Mouse (Mus musculus) adrenal gland (tissue): ENCODE measurements around the gene Abhd14a.

Source experiments
- intact Hi-C: fragments of 180-260 bp; cut with DNase I; formaldehyde crosslinking; loops from one replicate; pipeline ENCODE4 v1.15.1; 2025

Abhd14a gene

DNA sequence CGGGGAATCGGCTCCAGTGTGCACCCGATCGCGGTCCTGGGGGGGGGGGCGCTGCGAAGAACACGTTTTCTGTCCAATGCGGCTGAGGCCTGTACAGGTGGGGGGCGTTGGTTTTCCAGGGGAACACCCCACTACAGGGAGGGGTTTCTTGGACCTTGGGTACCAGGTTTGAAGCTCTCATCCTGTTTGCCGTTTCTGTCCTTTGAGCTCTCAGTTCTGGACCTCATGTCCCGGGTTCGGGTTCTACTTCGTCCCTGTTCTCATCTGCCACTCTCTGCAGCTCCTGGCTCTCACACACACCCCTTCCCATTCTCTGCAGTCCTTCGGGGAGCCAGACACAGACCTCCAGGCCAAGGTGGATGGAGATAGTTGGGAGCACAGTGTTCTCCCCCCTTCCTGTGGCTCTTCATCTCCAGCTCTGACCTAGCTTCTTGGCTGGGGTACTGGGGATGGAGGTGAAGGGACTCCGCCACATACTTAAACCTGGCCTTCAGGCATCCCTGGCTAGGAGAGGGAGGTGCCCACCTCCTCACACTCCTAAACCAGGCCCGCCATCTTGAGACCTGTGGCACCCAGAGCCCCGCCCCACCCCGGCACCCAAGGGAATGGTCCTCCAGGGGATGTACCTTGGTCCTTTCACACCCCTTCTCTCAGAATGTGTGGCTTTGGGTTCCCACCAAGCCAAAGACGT lies 6.7 kb upstream of the Abhd14a start:
- intact Hi-C loops, result no loop called here

DNA sequence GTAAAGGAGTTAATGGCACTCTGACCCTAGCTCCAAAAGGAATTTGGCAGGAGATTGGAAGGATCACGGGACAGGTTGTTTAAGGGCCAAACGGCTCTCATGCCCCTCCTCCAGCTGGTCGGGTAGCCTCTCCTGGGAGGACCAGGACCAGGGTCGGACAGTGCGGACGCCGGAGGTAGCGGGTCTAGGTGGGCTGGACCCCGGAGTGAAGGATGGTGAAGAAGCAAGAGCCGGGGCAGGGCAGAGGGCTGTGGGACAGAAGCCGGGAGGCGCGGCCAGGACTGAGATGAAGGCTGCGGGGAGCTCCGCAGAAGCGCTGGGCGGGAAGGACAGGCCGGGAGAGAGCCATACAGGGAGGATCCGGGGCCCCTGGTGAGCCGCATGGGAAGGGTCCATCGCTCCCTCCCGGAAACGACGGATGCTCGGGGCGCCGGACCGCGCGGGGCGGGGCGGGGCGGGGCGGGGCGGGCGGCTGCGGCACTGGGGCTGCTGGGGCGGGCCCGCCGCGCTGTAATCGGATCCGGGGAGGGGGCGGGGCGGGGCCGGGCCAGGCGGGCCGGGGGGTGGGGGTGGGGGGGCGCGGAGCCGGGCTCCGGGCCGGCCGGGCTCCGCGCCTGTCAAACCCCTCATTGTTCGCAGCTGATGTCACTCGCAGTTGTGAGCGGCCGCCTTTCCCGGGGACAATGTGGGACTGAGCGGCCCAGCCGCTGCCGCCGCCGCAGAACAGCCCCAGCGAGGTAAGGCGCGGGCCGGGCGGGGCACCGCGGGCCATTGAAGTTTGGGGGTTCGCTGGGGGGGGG lies 6.0 kb upstream of the Abhd14a start, which contains the start of gene Pcbp4:
Gene Pcbp4 (plus strand): TSS at position 21 of the 800 bp plus-strand sequence.
- intact Hi-C loops, result no loop called here

DNA sequence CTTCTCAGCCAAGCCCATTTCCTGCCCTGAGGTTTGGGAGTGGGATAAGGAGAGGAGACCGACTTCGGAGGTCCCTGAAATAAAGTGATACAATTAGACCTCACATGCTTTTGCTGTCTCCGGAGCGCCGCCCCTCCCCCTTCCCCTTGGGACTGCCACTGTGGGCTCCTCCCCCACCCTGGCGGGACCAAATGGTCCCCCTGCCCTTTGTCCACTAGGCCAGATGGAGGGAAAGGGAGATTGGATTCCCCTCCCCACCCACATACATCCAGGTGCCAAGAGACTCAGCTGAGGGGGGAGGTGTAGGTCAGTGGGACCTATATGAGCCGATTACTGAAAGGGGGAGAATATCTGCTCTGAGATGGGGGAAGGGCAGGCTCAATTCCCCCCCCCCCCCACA lies 5.3 kb upstream of the Abhd14a start:
- intact Hi-C loops, result no loop called here

DNA sequence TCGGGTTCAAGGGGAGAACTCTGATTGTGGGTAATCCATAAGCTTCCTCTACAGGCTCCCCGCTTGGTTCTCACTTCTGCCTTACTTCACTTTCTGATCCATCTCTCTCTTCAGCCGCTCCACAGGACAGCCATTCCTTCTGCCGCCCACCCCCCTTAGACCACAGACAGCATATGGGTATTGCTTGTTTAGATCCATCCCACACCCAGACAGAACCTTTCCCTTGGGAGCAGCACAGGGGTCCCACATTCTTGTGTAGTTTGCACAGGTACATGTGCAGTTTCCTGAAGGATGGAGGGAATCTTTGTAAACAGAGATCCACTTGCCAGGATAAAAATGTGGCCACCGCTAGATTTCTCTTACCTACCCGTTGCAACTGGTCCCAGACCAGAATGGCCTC lies 4.9 kb upstream of the Abhd14a start:
- intact Hi-C loops, result no loop called here

DNA sequence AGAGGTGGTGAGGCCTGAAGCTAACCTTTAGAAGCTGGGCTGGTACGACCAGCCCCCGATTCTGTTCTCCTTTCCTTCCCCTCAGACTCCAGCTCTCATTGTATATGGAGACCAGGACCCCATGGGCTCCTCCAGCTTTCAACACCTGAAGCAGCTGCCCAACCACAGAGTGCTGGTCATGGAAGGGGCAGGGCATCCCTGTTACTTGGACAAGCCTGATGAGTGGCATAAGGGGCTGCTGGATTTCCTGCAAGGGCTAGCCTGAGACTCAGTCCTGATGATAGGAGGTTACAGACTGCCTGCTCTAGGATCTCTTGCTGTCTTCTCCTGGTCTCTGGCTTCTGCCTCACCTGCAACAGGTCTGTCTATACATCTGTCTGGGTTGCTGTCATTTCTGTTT lies 4.4 kb upstream of the Abhd14a start:
- intact Hi-C loops, result no loop called here

DNA sequence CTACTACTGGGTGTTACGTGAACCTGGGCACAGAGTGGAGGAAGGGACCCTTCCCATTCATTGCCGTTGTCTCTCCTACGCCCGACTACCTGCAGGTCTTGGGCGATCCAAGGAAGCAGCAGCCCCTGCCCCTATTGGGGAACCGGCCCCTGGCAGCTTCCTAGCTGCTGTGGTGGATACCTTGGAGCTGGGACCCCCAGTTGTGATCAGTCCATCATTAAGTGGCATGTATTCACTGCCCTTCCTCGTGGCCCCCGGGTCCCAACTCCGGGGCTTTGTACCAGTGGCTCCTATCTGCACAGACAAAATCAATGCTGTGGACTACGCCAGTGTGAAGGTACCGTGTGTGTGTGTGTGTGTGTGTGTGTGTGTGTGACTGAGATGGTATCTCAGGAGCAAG lies 3.8 kb upstream of the Abhd14a start:
- intact Hi-C loops, result no loop called here

DNA sequence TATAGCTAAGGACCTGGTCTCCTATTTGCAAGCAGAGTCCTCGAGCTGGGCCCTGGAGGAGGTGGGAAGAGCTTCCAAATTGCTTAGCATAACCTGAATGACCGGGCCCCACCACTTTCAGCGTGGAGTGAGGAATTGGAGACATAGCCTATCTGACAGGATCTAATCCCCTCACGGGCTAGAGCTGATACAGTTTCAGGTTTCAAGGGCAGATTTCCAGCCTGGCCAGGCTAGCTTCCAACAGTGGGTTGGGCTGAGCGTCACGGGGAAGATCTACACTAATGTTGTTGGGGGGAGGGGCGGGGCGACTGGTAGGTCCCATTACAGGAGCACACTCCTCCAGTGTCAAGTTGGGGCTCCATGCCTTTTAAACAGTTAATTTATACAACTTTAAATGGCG lies 3.2 kb upstream of the Abhd14a start:
- intact Hi-C loops, result no loop called here

DNA sequence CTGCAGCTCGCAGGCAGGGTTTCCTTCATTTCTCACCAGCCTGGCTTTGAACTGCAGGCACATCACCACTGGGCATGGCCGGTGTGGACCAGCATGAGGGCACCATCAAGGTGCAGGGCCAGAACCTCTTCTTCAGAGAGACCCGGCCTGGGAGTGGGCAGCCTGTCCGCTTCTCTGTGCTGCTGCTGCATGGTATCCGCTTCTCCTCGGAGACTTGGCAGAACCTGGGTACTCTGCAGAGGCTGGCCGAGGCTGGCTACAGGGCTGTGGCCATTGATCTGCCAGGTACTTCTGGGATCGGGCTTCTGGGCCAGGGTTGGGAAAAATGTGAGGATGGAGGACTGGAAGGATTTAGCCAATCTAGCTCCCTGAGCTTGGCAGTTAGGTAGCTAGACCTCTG lies 2.5 kb upstream of the Abhd14a start:
- intact Hi-C loops, result no loop called here

DNA sequence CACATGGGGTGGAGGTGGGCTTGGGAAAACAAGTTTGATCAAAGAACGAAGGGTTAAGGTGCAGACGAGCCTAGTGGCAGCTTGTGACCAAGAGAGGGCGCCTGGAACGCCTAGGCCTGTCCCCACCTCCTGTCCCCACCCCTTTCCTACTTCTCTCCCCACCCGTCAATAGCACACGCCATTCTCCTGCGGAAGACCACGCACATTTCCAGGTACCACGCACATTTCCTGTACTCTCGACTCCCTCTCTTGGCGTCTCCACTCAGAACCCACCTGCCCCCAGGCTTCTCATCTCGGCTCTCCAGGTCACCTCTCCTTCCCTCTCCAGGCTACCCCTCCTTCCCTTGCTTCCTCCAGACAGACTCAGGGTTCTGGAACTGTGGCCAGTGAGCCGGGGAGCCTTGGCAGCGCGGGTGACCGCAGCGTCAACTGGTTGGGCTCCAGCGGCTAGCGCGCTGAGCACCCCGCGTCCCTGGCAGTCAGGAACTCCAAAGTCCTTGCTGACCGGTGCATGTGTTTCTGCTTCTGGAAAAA lies 1.1 kb upstream of the Abhd14a start:
- intact Hi-C loops, result no loop called here

DNA sequence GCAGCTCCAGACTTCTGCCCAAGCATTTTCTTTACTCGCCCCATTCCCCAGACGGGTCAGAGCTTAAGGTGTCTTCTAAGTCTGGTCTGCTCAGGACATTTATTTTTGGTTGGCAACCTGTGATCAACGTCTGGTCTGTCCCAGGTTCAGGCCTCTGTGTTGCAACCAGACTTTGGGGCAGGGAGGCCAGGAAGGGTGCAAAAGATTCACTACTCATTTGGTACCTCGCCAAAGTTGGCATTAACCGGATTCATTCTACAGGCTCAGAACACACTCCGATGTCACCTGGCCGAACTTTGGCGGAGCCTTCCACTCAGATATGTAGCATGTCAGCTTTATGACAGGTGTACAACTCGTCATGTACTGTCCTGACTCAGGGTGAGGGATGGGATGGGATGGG lies 473 bp upstream of the Abhd14a start:
- intact Hi-C loops, result no loop called here

DNA sequence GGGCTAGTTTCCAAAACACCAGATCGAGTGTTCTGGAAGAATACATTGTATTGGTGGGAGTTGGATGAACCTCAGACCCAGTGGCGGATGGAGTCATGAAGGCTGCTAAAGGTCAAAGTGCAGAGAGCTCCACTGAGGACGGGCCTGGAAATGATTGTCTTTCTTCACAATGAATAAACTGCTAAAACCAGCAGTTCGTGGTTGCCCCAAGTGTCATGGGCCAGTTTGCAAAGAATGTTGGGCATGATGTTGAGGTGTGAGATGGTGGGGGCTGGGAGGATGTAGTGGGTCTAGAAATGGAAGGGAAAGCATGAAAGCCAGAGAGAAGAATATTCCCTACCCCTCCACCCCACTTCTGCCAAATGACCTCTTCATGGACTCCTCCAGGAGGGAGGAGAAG lies 2.6 kb downstream of the Abhd14a start:
- intact Hi-C loops, result no loop called here

DNA sequence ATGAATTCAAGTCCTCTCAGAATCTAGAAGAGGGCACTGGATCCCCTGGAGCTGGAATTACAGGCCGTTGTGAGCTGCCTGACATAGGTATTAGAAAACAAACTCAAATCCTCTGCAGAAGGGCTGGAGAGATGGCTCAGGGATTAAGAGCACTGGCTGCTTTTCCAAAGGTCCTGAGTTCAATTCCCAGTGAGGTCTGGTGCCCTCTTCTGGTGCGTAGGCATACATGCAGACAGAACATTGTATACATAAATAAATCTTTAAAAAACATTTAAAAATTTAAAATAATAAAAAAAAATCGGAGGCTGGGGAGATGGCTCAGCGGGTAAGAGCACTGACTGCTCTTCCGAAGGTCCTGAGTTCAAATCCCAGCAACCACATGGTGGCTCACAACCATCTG lies 4.8 kb downstream of the Abhd14a start:
- intact Hi-C loops, result no loop called here

DNA sequence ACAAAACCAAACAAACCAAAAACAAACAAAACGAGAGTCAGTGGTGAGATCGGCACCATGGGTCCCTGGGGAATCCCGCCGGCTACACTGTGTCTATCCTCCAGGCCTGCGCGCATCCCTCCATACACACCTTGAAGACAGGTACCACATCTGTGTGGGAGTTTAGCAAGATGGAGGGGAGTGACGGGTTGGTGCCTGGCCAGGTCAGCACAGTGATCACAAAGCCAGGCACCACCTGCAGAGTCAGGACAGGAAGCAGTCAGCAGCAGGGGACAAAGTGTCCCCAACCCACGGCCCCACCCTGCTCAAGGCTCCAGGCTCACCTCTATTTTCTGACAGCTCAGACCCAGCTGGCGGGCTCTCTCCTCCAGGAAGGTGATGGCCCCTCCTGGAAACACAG lies 10.9 kb downstream of the Abhd14a start:
- intact Hi-C loops, result no loop called here

DNA sequence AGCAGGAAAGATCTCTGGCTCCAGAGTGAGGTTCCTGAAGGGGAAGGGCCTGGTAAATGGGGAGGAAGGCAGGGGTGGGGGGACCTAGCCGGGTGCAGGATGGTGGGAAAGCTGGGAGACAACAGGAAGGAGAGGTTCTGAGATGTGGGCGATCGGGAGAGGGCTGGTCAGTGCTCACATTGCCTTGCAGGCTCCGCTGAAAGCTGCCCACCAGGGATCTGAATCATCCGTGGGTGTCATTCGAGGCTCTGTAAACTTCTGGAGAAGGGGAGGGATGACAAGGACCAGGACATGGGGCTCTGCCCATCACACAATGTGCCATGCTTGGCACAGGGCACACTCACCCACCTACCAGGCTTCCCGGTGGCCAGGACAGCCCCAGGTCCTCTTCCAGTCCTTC lies 14.1 kb downstream of the Abhd14a start:
- intact Hi-C loops, result loop anchor here (5.0 kb wide), 1 partner anchor 39 kb away; no protein-coding TSS in a partner anchor

DNA sequence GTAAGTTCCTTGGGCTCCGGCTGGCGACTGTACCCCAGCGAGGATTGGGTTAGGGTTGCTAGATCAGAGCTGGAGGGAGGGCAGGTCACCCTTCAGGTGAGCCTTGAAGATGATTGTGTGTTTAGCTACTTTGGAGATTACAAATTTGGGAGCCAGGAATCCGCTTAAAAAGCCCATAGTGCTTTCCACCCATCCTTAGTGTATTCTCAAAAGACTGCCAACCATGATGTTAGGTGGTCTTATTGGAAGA lies 17.5 kb downstream of the Abhd14a start:
- intact Hi-C loops, result loop anchor here (5.0 kb wide), 1 partner anchor 42 kb away; no protein-coding TSS in a partner anchor

DNA sequence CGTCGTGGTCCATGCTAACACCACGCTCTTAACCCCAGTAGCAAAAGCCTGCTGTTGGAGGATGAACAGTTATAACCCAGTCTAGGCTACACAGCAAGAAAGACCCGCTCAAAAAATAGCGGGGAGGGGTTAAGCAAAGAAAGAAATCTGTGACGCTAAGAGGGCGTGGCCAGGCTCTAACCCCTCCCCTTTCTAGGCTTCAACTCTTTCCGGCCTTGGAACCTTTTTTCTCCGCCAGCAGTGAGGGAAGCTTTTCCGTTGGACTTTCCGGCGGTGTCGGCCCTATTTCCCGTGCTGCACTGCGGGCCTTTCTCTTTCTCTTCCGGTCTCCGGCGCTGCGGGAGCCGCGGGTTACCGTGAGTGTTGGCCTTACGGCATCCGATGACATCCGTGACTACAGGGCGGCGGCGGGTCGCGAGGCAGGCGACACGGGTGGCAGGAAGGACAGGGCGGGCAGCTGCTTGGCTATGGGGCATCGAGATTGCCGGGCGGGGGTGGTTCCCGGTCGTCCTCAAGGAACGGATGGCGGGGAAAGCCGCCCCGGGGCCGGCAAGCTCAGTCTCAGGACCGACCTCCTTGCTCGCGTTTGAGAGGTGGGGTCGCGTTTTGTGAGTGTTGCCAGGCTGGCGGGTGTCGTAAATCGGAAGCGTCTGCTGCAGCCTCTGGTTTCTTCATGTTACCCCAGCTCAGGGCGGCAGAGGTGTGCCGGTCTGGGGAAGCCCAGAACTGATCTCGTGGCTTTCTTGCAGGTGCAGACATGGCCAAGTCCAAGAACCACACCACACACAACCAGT lies 18.1 kb downstream of the Abhd14a start, which contains the start of gene Rpl29:
Gene Rpl29 (plus strand): TSS at position 234 of the 794 bp plus-strand sequence.
- intact Hi-C loops, result loop anchor here (5.0 kb wide), 1 partner anchor 43 kb away; no protein-coding TSS in a partner anchor

DNA sequence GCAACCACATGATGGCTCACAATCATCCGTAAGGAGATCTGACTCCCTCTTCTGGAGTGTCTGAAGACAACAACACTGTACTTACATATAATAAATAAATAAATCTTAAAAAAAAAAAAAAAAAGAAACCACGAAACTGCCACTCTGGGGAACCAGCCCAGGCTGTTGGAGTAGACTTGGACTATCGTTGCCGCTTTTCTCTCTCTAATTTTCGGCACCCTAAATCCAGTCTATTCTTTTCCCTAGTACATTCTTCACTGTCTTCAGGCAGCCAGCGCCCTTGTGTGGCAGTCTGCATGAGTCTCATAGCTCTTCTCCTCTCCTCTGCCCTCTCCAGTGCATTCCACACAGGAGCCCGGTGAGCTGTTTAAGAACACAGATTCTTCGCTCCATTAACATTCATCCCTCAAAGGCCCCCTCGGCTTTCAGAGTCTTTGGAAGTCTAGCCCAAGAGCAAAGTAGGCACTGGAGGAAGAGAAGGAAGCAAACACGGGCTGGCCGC lies 18.7 kb downstream of the Abhd14a start:
- intact Hi-C loops, result no loop called here

DNA sequence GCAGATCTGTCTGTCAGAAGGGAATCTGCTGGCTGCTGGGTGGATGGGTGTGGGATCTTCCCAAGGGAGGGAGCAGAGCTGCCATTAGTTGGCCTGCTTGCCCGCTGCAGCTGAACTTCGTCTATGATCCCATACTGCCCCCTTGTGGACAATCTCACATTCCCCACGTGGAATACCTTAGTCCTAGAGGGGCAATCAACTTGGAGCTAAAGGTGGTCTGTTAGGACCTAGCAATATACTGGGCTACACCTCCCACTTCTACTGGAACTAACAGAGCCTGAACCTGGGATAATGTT lies 25.7 kb downstream of the Abhd14a start:
- intact Hi-C loops, result loop anchor here (1.0 kb wide), 3 partner anchors 116 to 133 kb away; no protein-coding TSS in a partner anchor

DNA sequence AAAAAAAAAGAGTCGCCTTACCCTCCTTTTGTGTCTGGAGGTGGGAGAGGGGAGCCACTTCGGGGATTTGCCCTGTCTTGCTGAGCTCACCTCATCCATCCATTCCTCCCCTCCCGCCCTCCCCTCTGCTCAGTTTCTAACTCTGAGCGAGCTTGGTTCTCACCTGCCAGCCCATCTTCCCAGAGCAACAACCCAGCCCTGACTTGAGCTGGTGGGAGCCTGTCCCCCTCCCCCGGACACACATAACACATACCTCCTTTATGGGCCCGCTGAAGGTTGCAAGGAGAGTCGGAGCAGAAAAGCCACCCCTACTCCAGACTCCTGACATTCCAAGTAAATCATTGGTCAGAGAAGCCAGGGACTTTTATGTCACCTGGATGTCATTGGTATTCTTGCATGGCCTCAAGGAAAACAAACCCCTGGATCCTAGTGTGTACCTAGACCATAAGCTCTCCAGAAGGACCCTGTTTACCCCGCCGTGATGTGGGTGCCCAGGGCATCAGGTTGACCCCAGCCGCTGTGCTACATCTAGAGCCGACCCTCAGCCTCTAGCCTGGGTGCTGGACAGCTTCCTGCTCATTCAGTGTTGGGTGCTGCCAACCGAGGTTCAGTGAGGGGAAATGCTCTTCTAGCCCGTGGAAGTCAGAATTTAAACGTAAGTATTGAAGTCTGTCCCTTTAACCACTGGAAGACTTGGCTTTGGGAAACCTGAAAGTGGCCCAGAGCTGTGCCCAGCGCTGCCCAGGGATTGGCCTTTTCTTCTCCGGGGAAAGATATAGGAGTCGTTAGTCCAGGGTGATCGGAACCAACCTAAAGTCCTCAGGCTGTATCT lies 26.2 kb downstream of the Abhd14a start:
- intact Hi-C loops, result loop anchor here (1.0 kb wide), 1 partner anchor 132 kb away; no protein-coding TSS in a partner anchor

DNA sequence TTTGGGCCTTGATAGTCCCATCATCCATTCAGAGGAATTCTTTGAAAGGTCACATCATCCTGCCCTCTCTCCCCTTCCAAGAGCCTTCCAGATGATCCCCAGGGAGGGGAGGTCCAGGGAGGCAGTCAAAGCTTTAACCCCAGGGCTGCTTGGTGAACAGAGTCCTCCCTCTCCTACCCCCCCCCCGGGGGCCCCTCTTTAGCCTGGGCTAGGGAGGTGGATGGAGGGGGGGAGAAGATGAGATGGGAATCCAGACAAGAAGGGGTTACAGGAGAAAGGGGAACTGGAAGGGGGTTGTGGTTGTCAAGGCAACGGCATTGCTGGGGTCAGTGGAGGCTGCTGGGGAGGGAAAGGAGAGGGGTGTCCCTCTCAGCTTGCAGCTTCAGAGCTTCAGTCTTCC lies 26.9 kb downstream of the Abhd14a start:
- intact Hi-C loops, result loop anchor here (1.0 kb wide), 1 partner anchor 131 kb away; no protein-coding TSS in a partner anchor
